Mouse (Mus musculus) cerebral cortex, adult 2 months (tissue): Measurements from ENCODE around the gene Xk.

Source experiments
- WGBS: fragments of 180-500 bp; shearing (Covaris S2); methylation state at CpG from one replicate; pipeline ENCODE4 v1.1.7; 2018; 5-methylcytosine and 5-hydroxymethylcytosine counted together

Xk gene

GRCm38 (mm10) chrX:9272460-9273361 is at the start of gene Xk:
Gene Xk (plus strand): TSS chrX:9272756.
- 5% methylated on average over 69 of the region's 94 CpGs for WGBS

- WGBS = 72% methylated on average over 2 of the region's 2 CpGs
Observed at GRCm38 (mm10) chrX:9227105-9227504, 45.5 kb upstream of the Xk start.

DNA sequence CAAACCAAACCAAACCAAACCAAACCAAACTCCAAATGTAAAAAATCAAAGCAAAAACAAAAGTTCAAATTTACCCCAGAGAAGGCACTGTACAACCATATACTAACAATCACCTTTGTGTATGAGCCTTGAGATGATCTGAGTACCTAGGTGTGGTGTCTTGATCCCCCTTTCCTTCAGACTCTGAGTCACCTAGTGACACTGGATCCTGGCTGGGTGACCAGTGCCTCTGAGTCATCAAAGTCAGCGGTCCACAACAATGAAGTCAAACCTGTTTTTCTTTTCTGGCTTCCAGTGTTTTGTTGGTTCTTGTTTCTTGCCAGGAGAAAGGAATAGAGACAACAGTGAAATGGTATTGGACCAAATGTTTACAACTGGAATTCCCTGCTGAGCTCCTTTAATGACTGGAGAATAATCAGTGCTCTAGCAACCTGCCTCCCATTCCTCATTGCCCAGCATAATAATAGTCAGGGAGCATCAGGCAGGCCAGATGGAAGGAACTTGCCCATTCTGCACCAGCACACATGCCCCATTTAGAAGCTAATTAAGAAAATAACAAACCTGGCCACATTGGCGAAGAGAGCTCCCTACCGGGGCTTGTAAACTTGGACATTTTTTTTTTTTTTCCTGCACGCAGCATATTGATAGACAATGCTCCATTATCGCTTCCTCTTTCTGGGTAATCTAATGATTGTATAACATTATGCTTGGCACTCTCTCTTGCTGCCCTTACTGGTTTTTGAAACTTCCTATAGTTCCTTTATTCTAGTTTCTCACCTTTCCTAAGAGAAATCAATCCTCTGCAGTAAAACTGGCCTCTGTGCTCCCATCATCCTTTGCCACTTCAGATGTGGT is 31.6 kb upstream of the Xk start:
- WGBS = 61% methylated on average over 5 of the region's 5 CpGs

GRCm38 (mm10) chrX:9243381-9243864 is 29.1 kb upstream of the Xk start:
- WGBS = 58% methylated on average over 8 of the region's 8 CpGs

GRCm38 (mm10) chrX:9244603-9245336 is 27.8 kb upstream of the Xk start:
- WGBS = 51% methylated on average over 12 of the region's 12 CpGs

DNA sequence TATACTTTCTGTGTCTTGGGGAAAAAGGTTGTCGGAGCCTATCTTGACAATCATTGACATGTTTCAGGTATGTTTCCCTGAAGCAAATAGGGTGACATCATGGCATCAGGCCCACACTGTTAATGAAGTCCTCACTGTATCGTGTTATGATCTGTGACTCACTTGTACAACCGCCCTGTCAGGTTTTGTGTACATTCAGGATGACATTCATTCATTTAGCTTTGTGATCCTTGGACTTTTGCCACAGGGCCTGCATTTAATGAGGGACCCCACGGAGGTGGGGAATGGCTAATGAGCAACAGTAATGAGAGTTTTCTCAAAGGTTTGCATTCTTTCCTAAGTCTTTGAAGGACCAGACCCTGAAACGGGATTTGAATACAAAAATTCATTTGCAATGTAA is 23.6 kb upstream of the Xk start:
- WGBS = 61% methylated on average over 5 of the region's 5 CpGs

DNA sequence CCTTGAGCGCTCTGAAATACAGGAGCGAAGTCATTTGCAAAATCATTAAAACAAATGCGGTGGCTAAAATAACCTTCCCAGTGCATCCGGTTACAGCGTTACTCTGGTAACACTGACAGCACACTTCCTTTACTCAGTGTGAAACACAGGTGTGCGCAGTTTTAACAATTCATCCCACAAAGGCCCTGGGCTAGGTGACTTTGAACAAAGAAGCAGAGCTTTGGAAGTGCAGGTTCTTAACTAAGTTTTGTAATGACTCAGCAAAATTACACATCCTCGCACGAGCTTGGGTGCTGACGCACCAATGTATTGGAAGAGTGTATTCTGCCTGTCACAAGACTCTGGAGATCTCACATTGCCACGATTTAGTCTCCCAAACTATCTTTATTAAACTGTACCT is 18.6 kb upstream of the Xk start:
- WGBS = 84% methylated on average over 10 of the region's 10 CpGs

DNA sequence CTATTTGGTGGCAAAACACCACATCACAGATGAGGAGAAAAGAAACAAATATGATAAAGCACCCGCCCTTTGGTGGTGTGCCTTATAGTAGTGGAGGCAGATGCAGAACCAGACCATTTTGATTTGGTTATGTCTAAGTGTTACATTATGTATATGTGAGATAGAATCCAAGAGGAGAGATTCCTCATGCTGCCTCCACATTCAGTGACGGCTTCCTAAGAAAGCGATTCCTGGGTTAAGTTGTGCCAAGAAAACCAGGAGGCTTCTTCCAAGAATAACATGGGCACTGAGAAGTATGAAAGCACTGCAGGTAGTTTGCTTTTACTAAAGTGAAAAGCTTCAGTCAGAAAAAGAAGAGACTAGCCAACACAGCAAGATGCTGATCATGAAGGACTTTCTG is 17.7 kb upstream of the Xk start:
- WGBS = 49% methylated on average over 3 of the region's 3 CpGs

- 75% methylated on average over 5 of the region's 5 CpGs for WGBS
Observed at GRCm38 (mm10) chrX:9256766-9257165, 15.8 kb upstream of the Xk start, which contains the start of gene Gm14862. Gene Gm14862 (minus strand): TSS chrX:9256899.

DNA sequence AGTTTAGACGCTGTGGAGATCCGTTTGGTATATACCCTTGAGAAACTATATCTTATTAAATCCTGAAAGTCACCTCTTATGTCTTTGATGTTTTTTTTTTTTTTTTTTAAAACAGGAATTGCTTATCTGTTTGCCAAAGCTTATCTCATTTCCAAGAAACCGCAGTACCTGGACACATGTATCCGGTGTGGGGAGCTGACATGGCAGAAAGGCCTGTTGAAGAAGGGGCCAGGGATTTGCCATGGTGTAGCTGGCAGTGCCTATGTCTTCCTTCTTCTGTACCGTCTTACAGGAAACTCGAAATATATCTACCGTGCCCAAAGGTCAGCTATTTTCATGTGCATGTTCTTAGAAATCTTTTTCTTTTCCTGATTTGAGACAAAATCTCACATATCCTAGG is 14.7 kb upstream of the Xk start:
- 88% methylated on average over 7 of the region's 7 CpGs for WGBS

DNA sequence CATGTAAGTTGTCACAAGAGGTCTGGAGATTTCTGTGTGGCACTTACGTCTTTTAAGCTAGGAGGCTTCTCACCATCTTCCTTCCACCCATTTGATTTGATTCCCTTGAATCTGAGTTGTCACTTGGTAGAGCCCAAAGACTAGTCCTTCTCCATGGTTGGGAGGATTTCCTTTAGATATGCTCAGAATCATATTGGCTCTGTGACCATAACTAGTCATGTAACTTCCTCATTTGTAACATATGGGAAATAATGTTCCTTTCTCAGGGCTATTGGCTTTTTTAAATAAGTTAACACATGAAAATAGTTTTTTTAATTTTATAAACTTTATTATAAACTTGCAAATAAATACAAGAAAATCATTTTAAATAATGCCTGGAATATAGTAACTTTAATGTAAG is 13.3 kb upstream of the Xk start:
- 72% methylated on average over 1 of the region's 1 CpGs for WGBS

DNA sequence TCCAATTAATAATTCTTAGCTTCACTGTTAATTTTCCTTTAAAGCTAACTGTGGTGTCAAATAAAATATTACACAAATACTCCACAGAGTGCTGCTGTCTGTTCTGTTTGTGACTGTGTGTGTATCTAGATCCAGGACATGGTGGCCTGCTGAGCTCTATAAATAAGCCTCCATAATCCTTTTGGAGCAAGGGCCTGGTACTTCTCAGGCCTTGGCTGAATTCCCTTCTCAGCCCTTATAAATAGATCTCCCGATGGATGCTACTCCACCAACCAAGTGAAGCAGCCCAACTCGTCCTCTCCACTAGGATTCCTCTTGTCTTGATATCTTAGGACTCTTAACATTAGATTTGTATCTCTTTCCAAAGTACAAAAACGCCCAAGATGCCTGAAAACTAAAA is 1.4 kb upstream of the Xk start:
- WGBS = 53% methylated on average over 3 of the region's 3 CpGs

DNA sequence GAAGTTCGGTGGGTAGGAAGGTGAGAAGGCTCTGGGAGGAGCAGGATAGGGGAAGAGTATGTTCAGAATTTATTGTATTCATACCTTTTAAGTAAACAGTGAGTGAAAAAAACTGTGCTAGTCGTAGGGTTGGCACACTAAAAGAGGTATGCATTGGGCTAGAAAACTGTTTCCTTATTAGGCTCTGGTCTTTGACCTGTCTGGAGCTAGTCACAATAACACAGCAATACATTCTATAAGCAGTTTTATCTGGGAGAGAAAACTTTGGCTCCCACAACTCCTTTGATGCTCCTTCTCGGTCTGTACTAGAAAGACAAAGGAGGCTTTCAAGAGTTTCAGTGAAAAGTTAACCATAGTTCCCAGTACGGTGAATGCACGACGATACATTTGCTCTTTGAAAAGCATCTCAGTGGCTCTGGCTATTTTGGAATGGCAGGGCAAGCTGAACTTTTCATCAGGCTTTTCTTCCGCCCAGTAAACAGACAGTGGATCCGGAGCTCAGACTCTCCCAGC is 553 bp upstream of the Xk start:
- 11% methylated on average over 8 of the region's 8 CpGs for WGBS

- 43% methylated on average over 12 of the region's 12 CpGs for WGBS
Observed at GRCm38 (mm10) chrX:9273377-9274002, 934 bp downstream of the Xk start.

DNA sequence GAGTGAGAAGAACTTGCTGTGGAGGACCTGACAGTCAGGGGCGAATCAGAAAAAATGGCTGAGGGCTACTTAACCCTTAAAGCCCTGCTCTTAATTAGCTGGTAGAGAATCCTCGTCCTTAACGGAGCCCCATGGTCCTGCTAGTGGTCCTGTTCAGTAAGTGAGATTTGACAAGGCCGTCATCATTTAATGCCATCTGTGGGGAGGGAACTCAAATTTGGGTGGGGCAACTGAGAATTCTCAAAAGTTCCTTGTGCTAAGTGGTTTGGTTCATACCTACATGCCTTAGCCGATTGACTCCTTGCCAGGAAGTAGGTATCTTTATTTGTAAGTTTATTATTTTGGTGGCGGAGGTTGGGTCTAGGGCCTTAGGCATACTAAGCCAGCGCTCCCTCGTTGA is 1.8 kb downstream of the Xk start:
- 74% methylated on average over 8 of the region's 8 CpGs for WGBS

- no CpG with 5 or more reads among the region's 1 CpGs for WGBS
Observed at GRCm38 (mm10) chrX:9283464-9283863, 10.9 kb downstream of the Xk start, which contains the start of gene H2al1m. Gene H2al1m (plus strand): TSS chrX:9283764.

GRCm38 (mm10) chrX:9293140-9293829 is 20.7 kb downstream of the Xk start:
- WGBS = 95% methylated on average over 4 of the region's 4 CpGs

- WGBS = 92% methylated on average over 5 of the region's 5 CpGs
Observed at GRCm38 (mm10) chrX:9298413-9298864, 25.9 kb downstream of the Xk start.

GRCm38 (mm10) chrX:9302791-9303190 is 30.2 kb downstream of the Xk start:
- whole genome bisulfite sequencing = 88% methylated on average over 5 of the region's 5 CpGs

DNA sequence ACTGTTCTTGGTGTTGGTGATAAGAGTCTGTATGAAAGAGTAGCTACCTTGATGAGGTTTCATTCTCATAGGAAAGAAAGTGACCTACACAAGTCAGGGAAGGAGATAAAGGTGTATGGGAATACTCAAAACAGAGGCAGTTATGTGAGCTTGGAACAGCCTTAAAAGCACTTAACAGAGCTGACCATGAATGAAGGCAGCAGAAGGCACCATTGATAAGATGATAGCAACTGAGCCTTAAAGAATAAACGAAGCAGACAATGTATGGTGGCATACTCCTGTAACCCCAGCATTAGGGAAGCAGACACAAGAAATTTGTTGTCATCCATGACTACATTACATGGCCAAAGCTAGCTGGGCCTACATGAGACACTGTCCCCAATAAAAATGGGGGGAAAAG is 30.9 kb downstream of the Xk start:
- 85% methylated on average over 1 of the region's 1 CpGs for WGBS
